Mouse (Mus musculus) lung, embryonic 15.5 days (tissue): Measurements from ENCODE around the gene Fadd. TPM values are rescaled to one million over a fixed set of nuclear protein-coding genes. Genes with fewer than 3 reads are reported as not detected.

Source experiments
- ATAC-seq: fragments of 200-750 bp; cut with Nextera tagmentation; 2 replicates; pipeline ENCODE4 v1.8.0; 2017; ENCODE audit warnings: moderate number of reproducible peaks, borderline replicate concordance; ENCODE audit not compliant: low FRiP score, low TSS enrichment; ENCODE audit errors: extremely low read depth
- H3K27ac ChIP-seq: fragments of 300-500 bp; sonication (generic); 2 replicates; pipeline ENCODE4 v1.5.1; 2015; ENCODE audit warnings: moderate library complexity, mild to moderate bottlenecking, inconsistent platforms
- H3K27me3 ChIP-seq: fragments of 300-500 bp; sonication (generic); 2 replicates; pipeline ENCODE4 v1.6.1; 2015; ENCODE audit warnings: inconsistent platforms
- H3K36me3 ChIP-seq: fragments of 300-500 bp; sonication (generic); 2 replicates; pipeline ENCODE4 v1.6.1; 2015; ENCODE audit warnings: inconsistent platforms
- H3K4me1 ChIP-seq: fragments of 300-500 bp; sonication (generic); 2 replicates; pipeline ENCODE4 v1.6.1; 2015; ENCODE audit warnings: inconsistent platforms
- H3K4me2 ChIP-seq: fragments of 300-500 bp; sonication (generic); 2 replicates; pipeline ENCODE4 v1.6.1; 2015; ENCODE audit warnings: inconsistent platforms, mild to moderate bottlenecking, moderate library complexity
- H3K4me3 ChIP-seq: fragments of 300-500 bp; sonication (generic); 2 replicates; pipeline ENCODE4 v1.5.1; 2015; ENCODE audit warnings: mild to moderate bottlenecking, inconsistent platforms
- H3K9ac ChIP-seq: fragments of 300-500 bp; sonication (generic); 2 replicates; pipeline ENCODE4 v1.6.1; 2015; ENCODE audit warnings: inconsistent platforms
- H3K9me3 ChIP-seq: fragments of 300-500 bp; sonication (generic); 2 replicates; pipeline ENCODE4 v1.6.1; 2016; ENCODE audit warnings: inconsistent platforms
- WGBS: fragments of 180-500 bp; shearing (Covaris S2); methylation state at CpG from one replicate; pipeline ENCODE4 v1.1.7; 2015; 5-methylcytosine and 5-hydroxymethylcytosine counted together
- polyA plus RNA-seq: library from polyadenylated mRNA; unstranded; fragments of >200 nt; fragmentation: Nextera tagmentation; extraction: Ambion mirVana; gene quantifications from 2 replicates; pipeline ENCODE4 v1.2.1, GENCODE M21; 2015

Gene Fadd
- polyA plus RNA-seq, 1 experiment from 2014 or later: 12.4 TPM

- Histone ChIP-seq H3K36me3 (no peaks in the 10 kb centered on the region), H3K4me1 (0 out of 2 replicates have a peak, but pooled peaks cover 7% of the 10 kb centered on the region), H3K9me3 (no peaks in the 10 kb centered on the region), H3K4me3 (no peak overlapping the region), H3K27me3 (no peaks in the 10 kb centered on the region), H3K4me2 (no peak overlapping the region), H3K27ac (no peak overlapping the region), H3K9ac (no peak overlapping the region)
- no peak for ATAC-seq
These were observed 10.7 kb downstream of the Fadd start for GRCm38 (mm10) chr7:144571598-144571997.

- 25% methylated on average over 7 of the region's 7 CpGs for WGBS
- Histone ChIP-seq H3K27ac (0 out of 2 replicates have a peak overlapping the region, but pooled peaks have one; percentile 39), H3K9ac (no peak overlapping the region), H3K36me3 (no peaks in the 10 kb centered on the region), H3K4me1 (0 out of 2 replicates have a peak, but pooled peaks cover 7% of the 10 kb centered on the region), H3K4me3 (no peak overlapping the region), H3K27me3 (no peaks in the 10 kb centered on the region), H3K9me3 (no peaks in the 10 kb centered on the region), H3K4me2 (no peak overlapping the region)
- peak; percentile 70 for ATAC-seq
These were observed 12.8 kb downstream of the Fadd start for GRCm38 (mm10) chr7:144569428-144569827.

- Histone ChIP-seq H3K9ac (no peak overlapping the region), H3K4me3 (no peak overlapping the region), H3K4me2 (no peak overlapping the region), H3K27me3 (no peaks in the 10 kb centered on the region), H3K9me3 (no peaks in the 10 kb centered on the region), H3K4me1 (peaks cover 12% of the 10 kb centered on the region; the same call in 1 of the 2 replicates), H3K27ac (no peak overlapping the region), H3K36me3 (no peaks in the 10 kb centered on the region)
- ATAC-seq: no peak
These were observed 14.2 kb downstream of the Fadd start for GRCm38 (mm10) chr7:144568091-144568490.

GRCm38 (mm10) chr7:144566921-144567682, 15.2 kb downstream of the Fadd start:
- Histone ChIP-seq H3K4me1 (peaks cover 12% of the 10 kb centered on the region; the same call in 1 of the 2 replicates), H3K27ac (no peak overlapping the region), H3K4me3 (no peak overlapping the region), H3K9me3 (no peaks in the 10 kb centered on the region), H3K36me3 (no peaks in the 10 kb centered on the region), H3K4me2 (no peak overlapping the region), H3K27me3 (no peaks in the 10 kb centered on the region), H3K9ac (no peak overlapping the region)
- no peak for ATAC-seq
- 69% methylated on average over 3 of the region's 3 CpGs for WGBS

GRCm38 (mm10) chr7:144563456-144564155, 18.7 kb downstream of the Fadd start:
- H3K27me3 ChIP-seq: no peaks in the 10 kb centered on the region
- no peak overlapping the region for H3K9ac ChIP-seq
- no peak overlapping the region for H3K4me2 ChIP-seq
- no peak overlapping the region for H3K4me3 ChIP-seq
- H3K36me3 ChIP-seq: no peaks in the 10 kb centered on the region
- peak; percentile 50 for ATAC-seq
- H3K9me3 ChIP-seq: no peaks in the 10 kb centered on the region
- H3K27ac ChIP-seq: peak overlapping the region; percentile 54; the same call in 1 of the 2 replicates
- peaks cover 5% of the 10 kb centered on the region; the same call in 1 of the 2 replicates for H3K4me1 ChIP-seq
- 49% methylated on average over 9 of the region's 9 CpGs for WGBS

- H3K27me3 ChIP-seq: no peaks in the 10 kb centered on the region
- H3K36me3 ChIP-seq: no peaks in the 10 kb centered on the region
- H3K27ac ChIP-seq: no peak overlapping the region
- H3K9me3 ChIP-seq: no peaks in the 10 kb centered on the region
- no peak overlapping the region for H3K4me2 ChIP-seq
- 22% methylated on average over 3 of the region's 3 CpGs for WGBS
- H3K9ac ChIP-seq: no peak overlapping the region
- no peak for ATAC-seq
- H3K4me3 ChIP-seq: no peak overlapping the region
- H3K4me1 ChIP-seq: peaks cover 5% of the 10 kb centered on the region; the same call in 1 of the 2 replicates
These were observed 20.2 kb downstream of the Fadd start for GRCm38 (mm10) chr7:144562016-144562415.

GRCm38 (mm10) chr7:144560594-144560993, 21.7 kb downstream of the Fadd start:
- ATAC-seq: no peak
- WGBS: 72% methylated on average over 4 of the region's 4 CpGs

GRCm38 (mm10) chr7:144558552-144558951, 23.7 kb downstream of the Fadd start:
- 44% methylated on average over 6 of the region's 6 CpGs for WGBS
- no peak for ATAC-seq
- Histone ChIP-seq H3K4me3 (no peak overlapping the region), H3K4me2 (no peak overlapping the region), H3K36me3 (no peaks in the 10 kb centered on the region), H3K4me1 (peaks cover 9% of the 10 kb centered on the region), H3K27ac (no peak overlapping the region), H3K9ac (no peak overlapping the region), H3K27me3 (no peaks in the 10 kb centered on the region; the same call in 1 of the 2 replicates), H3K9me3 (no peaks in the 10 kb centered on the region)

More at GRCm38 (mm10) chr7:144560594-144560993, 21.7 kb downstream of the Fadd start:
- Histone ChIP-seq H3K27me3 (no peaks in the 10 kb centered on the region; the same call in 1 of the 2 replicates), H3K9me3 (no peaks in the 10 kb centered on the region), H3K4me2 (no peak overlapping the region), H3K9ac (no peak overlapping the region), H3K36me3 (no peaks in the 10 kb centered on the region), H3K27ac (no peak overlapping the region), H3K4me3 (no peak overlapping the region), H3K4me1 (peaks cover 5% of the 10 kb centered on the region; the same call in 1 of the 2 replicates)

GRCm38 (mm10) chr7:144554123-144554472, 28.2 kb downstream of the Fadd start:
- Histone ChIP-seq H3K9me3 (no peaks in the 10 kb centered on the region), H3K36me3 (peaks cover 24% of the 10 kb centered on the region), H3K4me3 (peak overlapping the region; percentile 97), H3K27ac (0 out of 2 replicates have a peak overlapping the region, but pooled peaks have one; percentile 29), H3K27me3 (no peaks in the 10 kb centered on the region; the same call in 1 of the 2 replicates), H3K9ac (peak overlapping the region; percentile 50), H3K4me2 (peak overlapping the region; percentile 81), H3K4me1 (peaks cover 15% of the 10 kb centered on the region)
- ATAC-seq: no peak
- 22% methylated on average over 8 of the region's 8 CpGs for WGBS

GRCm38 (mm10) chr7:144553237-144554122, 28.8 kb downstream of the Fadd start, which contains the start of gene Ppfia1:
Gene Ppfia1, minus strand, starts transcription at chr7:144553729.
- no peaks in the 10 kb centered on the region; the same call in 1 of the 2 replicates for H3K27me3 ChIP-seq

GRCm38 (mm10) chr7:144552274-144552673, 30.0 kb downstream of the Fadd start:
- WGBS: 84% methylated on average over 8 of the region's 8 CpGs

More at GRCm38 (mm10) chr7:144553237-144554122, 28.8 kb downstream of the Fadd start, which contains the start of gene Ppfia1:
- under 1% methylated on average over 95 of the region's 97 CpGs for WGBS
- H3K4me3 ChIP-seq: peak within 1 kb of the TSS; percentile 97
- H3K9me3 ChIP-seq: no peaks in the 10 kb centered on the region
- H3K27ac ChIP-seq: 0 out of 2 replicates have a peak within 1 kb of the TSS, but pooled peaks have one; percentile 47
- H3K4me1 ChIP-seq: peaks cover 15% of the 10 kb centered on the region
- H3K36me3 ChIP-seq: peaks cover 26% of the 10 kb centered on the region
- peak within 1 kb of the TSS; percentile 81 for H3K4me2 ChIP-seq
- peak within 1 kb of the TSS; percentile 98 for H3K9ac ChIP-seq
- peak; percentile 97 for ATAC-seq

More at GRCm38 (mm10) chr7:144552274-144552673, 30.0 kb downstream of the Fadd start:
- Histone ChIP-seq H3K27ac (no peak overlapping the region), H3K4me2 (peak overlapping the region; percentile 66), H3K9ac (peak overlapping the region; percentile 98), H3K4me3 (peak overlapping the region; percentile 97), H3K4me1 (peaks cover 15% of the 10 kb centered on the region), H3K36me3 (peaks cover 29% of the 10 kb centered on the region), H3K9me3 (no peaks in the 10 kb centered on the region), H3K27me3 (no peaks in the 10 kb centered on the region; the same call in 1 of the 2 replicates)
- ATAC-seq: no peak
